Mouse (Mus musculus) liver, embryonic 14.5 days (tissue): ENCODE data around the gene Inca1.

Source experiments
- CTCF ChIP-seq: IDR thresholded peaks from 2 replicates; pipeline ENCODE4 v1.5.1; 2016; ENCODE audit warnings: antibody characterized with exemption, low read depth, control low read depth
- EP300 ChIP-seq: IDR thresholded peaks from 2 replicates; pipeline ENCODE4 v1.6.1; 2016; ENCODE audit warnings: antibody characterized with exemption, low read depth

DNA sequence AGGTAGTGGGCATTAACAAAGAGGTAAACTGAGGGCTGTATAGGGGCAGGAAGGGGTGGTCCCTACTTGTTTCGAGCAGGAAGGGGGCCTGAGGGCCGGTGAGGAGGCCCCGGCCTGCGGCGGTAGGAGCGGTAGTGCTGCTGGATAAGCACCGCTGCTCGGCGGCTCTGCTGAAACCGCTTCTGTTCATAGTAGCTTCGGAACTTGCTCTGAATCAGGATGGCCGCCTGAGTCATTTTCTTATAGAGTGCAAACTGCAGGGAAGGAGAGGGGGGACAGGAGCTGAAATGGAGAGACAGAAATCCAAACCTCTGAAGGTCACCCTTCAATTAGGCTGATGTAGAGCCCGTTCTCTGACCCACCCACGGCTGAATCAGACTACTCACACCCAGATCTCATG is 29.5 kb downstream of the Inca1 start:
- TF ChIP-seq CTCF = no peak
- TF ChIP-seq EP300 = no peak
